Comparison of ENCODE assay signal across 13 mouse cellular contexts in the genomic region with DNA sequence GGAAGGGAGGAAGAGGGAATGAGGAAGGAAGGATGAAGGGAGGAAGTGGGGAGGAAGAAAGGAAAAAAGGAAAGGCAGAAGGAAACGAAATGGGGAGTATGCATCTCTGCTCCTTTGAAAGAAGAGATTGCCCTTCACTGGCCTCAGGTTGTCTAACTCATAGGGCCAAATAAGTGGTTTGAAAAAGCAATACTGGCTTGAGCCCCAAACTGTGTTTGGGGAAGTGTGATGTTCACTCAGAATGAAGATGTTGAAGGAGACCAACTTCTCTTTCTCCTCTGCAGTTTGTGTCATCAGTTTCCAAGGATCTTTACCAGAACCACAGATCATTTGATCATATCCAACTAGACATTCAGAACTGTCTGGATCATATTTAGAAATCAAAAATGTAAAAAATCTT.
"Had no signal": no experiment of that assay in that cellular context is flagged by ENCODE, and none has a peak within 500 bp of the region (broad histone marks: within the 10 kb centered on the region; RNA-seq: fewer than 3 reads in every experiment).

No protein-coding gene starts in this region.

- DNase-seq: kidney, adult 11 months; kidney, adult 9 months; kidney, postnatal 36 days; left cerebral cortex, postnatal 4 days; lung, adult 2 months had no signal

- H3K27ac ChIP-seq: kidney, postnatal 0 days; limb, embryonic 13.5 days; midbrain, embryonic 12.5 days; neural tube, embryonic 15.5 days; stomach, postnatal 0 days had no signal

- H3K27me3 ChIP-seq: limb, embryonic 13.5 days; liver, embryonic 15.5 days; midbrain, embryonic 12.5 days; neural tube, embryonic 15.5 days had no signal

- H3K4me3 ChIP-seq: limb, embryonic 13.5 days; liver, embryonic 15.5 days; midbrain, embryonic 12.5 days; neural tube, embryonic 15.5 days had no signal

- H3K9ac ChIP-seq: limb, embryonic 13.5 days; liver, embryonic 15.5 days; midbrain, embryonic 12.5 days; neural tube, embryonic 15.5 days had no signal

- ATAC-seq: lung, postnatal 0 days; midbrain, embryonic 16.5 days had no signal

- H3K4me1 ChIP-seq: limb, embryonic 13.5 days; liver, embryonic 15.5 days; midbrain, embryonic 12.5 days; neural tube, embryonic 15.5 days had no signal

- H3K9me3 ChIP-seq: limb, embryonic 13.5 days; liver, embryonic 15.5 days; midbrain, embryonic 12.5 days; neural tube, embryonic 15.5 days had no signal

- H3K4me2 ChIP-seq: limb, embryonic 13.5 days; liver, embryonic 15.5 days; midbrain, embryonic 12.5 days; neural tube, embryonic 15.5 days had no signal

- H3K36me3 ChIP-seq: limb, embryonic 13.5 days; liver, embryonic 15.5 days; midbrain, embryonic 12.5 days; neural tube, embryonic 15.5 days had no signal
